Mouse (Mus musculus): ENCODE measurements around the gene Bscl2. TPM values are rescaled to one million over a fixed set of nuclear protein-coding genes. Genes with fewer than 3 reads are reported as not detected.

Bscl2 gene
- 107 and 110 TPM in 2 replicates for polyA plus RNA-seq (2015; fragmentation: Nextera tagmentation; extraction: Ambion mirVana)

GRCm38 (mm10) chr19:8837251-8837791 is at the start of gene Bscl2:
TSS of gene Bscl2 (plus strand) at chr19:8837467.
- H3K4me3 ChIP-seq (replicated peaks): peak within 1 kb of the TSS; percentile 54
- WGBS: under 1% methylated on average over 38 of the region's 38 CpGs
- H3K9ac ChIP-seq (replicated peaks): peak within 1 kb of the TSS; percentile 75
- peak; percentile 73 for ATAC-seq (ENCODE audit: low FRiP score)
- H3K36me3 ChIP-seq: peaks cover 39% of the 10 kb centered on the region
- peak within 1 kb of the TSS; percentile 98 for H3K27ac ChIP-seq (replicated peaks)
- H3K4me2 ChIP-seq: peak within 1 kb of the TSS; percentile 83
- H3K9me3 ChIP-seq (replicated peaks): no peaks in the 10 kb centered on the region
- peaks cover 42% of the 10 kb centered on the region for H3K4me1 ChIP-seq
- H3K27me3 ChIP-seq (replicated peaks): no peaks in the 10 kb centered on the region

- no peak overlapping the region for H3K4me3 ChIP-seq (replicated peaks)
- H3K36me3 ChIP-seq: peaks cover 21% of the 10 kb centered on the region
- no peak overlapping the region for H3K4me2 ChIP-seq
- H3K4me1 ChIP-seq: peaks cover 18% of the 10 kb centered on the region
- no peak overlapping the region for H3K27ac ChIP-seq (replicated peaks)
- no peak overlapping the region for H3K9ac ChIP-seq (replicated peaks)
- WGBS: 22% methylated on average over 3 of the region's 3 CpGs
- H3K27me3 ChIP-seq (replicated peaks): no peaks in the 10 kb centered on the region
- H3K9me3 ChIP-seq (replicated peaks): no peaks in the 10 kb centered on the region
- no peak for ATAC-seq (ENCODE audit: low FRiP score)
These were observed 48.7 kb upstream of the Bscl2 start for GRCm38 (mm10) chr19:8788521-8788920.

- H3K9ac ChIP-seq (replicated peaks): no peak overlapping the region
- 69% methylated on average over 1 of the region's 1 CpGs for WGBS
- peaks cover 26% of the 10 kb centered on the region for H3K36me3 ChIP-seq
- H3K27me3 ChIP-seq (replicated peaks): no peaks in the 10 kb centered on the region
- H3K4me3 ChIP-seq (replicated peaks): no peak overlapping the region
- peaks cover 18% of the 10 kb centered on the region for H3K4me1 ChIP-seq
- no peak overlapping the region for H3K4me2 ChIP-seq
- H3K9me3 ChIP-seq (replicated peaks): no peaks in the 10 kb centered on the region
- no peak overlapping the region for H3K27ac ChIP-seq (replicated peaks)
- no peak for ATAC-seq (ENCODE audit: low FRiP score)
These were observed 48.1 kb upstream of the Bscl2 start for GRCm38 (mm10) chr19:8789171-8789570.

- no peak overlapping the region for H3K4me2 ChIP-seq
- peaks cover 36% of the 10 kb centered on the region for H3K36me3 ChIP-seq
- no peak overlapping the region for H3K4me3 ChIP-seq (replicated peaks)
- no peak overlapping the region for H3K9ac ChIP-seq (replicated peaks)
- H3K27me3 ChIP-seq (replicated peaks): no peaks in the 10 kb centered on the region
- H3K4me1 ChIP-seq: peaks cover 12% of the 10 kb centered on the region
- H3K27ac ChIP-seq (replicated peaks): no peak overlapping the region
- ATAC-seq (ENCODE audit: low FRiP score): no peak
- H3K9me3 ChIP-seq (replicated peaks): no peaks in the 10 kb centered on the region
- WGBS: 81% methylated on average over 7 of the region's 7 CpGs
These were observed 47.1 kb upstream of the Bscl2 start for GRCm38 (mm10) chr19:8790171-8790570.

GRCm38 (mm10) chr19:8798264-8798946 is 38.9 kb upstream of the Bscl2 start, which contains the start of gene Polr2g:
TSS of gene Polr2g (minus strand) at chr19:8798577.
- Histone ChIP-seq H3K27me3 (replicated peaks) (no peaks in the 10 kb centered on the region), H3K36me3 (peaks cover 20% of the 10 kb centered on the region), H3K4me2 (peak within 1 kb of the TSS; percentile 84), H3K4me1 (peaks cover 29% of the 10 kb centered on the region), H3K27ac (replicated peaks) (peak within 1 kb of the TSS; percentile 78), H3K9me3 (replicated peaks) (no peaks in the 10 kb centered on the region), H3K9ac (replicated peaks) (peak within 1 kb of the TSS; percentile 73), H3K4me3 (replicated peaks) (peak within 1 kb of the TSS; percentile 85)
- peak; percentile 82 for ATAC-seq (ENCODE audit: low FRiP score)
- 2% methylated on average over 25 of the region's 25 CpGs for WGBS

- Histone ChIP-seq H3K4me3 (replicated peaks) (no peak overlapping the region; the same call in 1 of the 2 replicates), H3K4me2 (peak overlapping the region; percentile 84), H3K36me3 (peaks cover 15% of the 10 kb centered on the region), H3K27ac (replicated peaks) (peak overlapping the region; percentile 62), H3K4me1 (peaks cover 35% of the 10 kb centered on the region), H3K9me3 (replicated peaks) (no peaks in the 10 kb centered on the region), H3K27me3 (replicated peaks) (no peaks in the 10 kb centered on the region), H3K9ac (replicated peaks) (no peak overlapping the region)
- ATAC-seq (ENCODE audit: low FRiP score): no peak
These were observed 38.3 kb upstream of the Bscl2 start for GRCm38 (mm10) chr19:8798947-8799315.

GRCm38 (mm10) chr19:8802130-8802821 is 35.0 kb upstream of the Bscl2 start, which contains the start of gene Zbtb3:
TSS of gene Zbtb3 (plus strand) at chr19:8802555.
- H3K9me3 ChIP-seq (replicated peaks): no peaks in the 10 kb centered on the region
- under 1% methylated on average over 30 of the region's 30 CpGs for WGBS
- H3K4me1 ChIP-seq: peaks cover 42% of the 10 kb centered on the region
- H3K36me3 ChIP-seq: peaks cover 23% of the 10 kb centered on the region
- H3K9ac ChIP-seq (replicated peaks): peak within 1 kb of the TSS; percentile 50
- H3K27me3 ChIP-seq (replicated peaks): no peaks in the 10 kb centered on the region
- H3K4me3 ChIP-seq (replicated peaks): peak within 1 kb of the TSS; percentile 63
- peak; percentile 97 for ATAC-seq (ENCODE audit: low FRiP score)
- H3K27ac ChIP-seq (replicated peaks): peak within 1 kb of the TSS; percentile 92
- peak within 1 kb of the TSS; percentile 79 for H3K4me2 ChIP-seq

GRCm38 (mm10) chr19:8803204-8803780 is 34.0 kb upstream of the Bscl2 start:
- H3K27ac ChIP-seq (replicated peaks): peak overlapping the region; percentile 92; the same call in 1 of the 2 replicates
- H3K4me2 ChIP-seq: peak overlapping the region; percentile 79
- no peak overlapping the region for H3K9ac ChIP-seq (replicated peaks)
- no peaks in the 10 kb centered on the region for H3K27me3 ChIP-seq (replicated peaks)
- peak overlapping the region; percentile 63 for H3K4me3 ChIP-seq (replicated peaks)
- peaks cover 26% of the 10 kb centered on the region for H3K36me3 ChIP-seq
- H3K9me3 ChIP-seq (replicated peaks): no peaks in the 10 kb centered on the region
- WGBS: 92% methylated on average over 9 of the region's 9 CpGs
- ATAC-seq (ENCODE audit: low FRiP score): no peak
- H3K4me1 ChIP-seq: peaks cover 35% of the 10 kb centered on the region

- Histone ChIP-seq H3K4me2 (no peak overlapping the region), H3K9ac (replicated peaks) (no peak overlapping the region), H3K27me3 (replicated peaks) (no peaks in the 10 kb centered on the region), H3K27ac (replicated peaks) (no peak overlapping the region), H3K9me3 (replicated peaks) (no peaks in the 10 kb centered on the region), H3K36me3 (peaks cover 31% of the 10 kb centered on the region), H3K4me3 (replicated peaks) (no peak overlapping the region), H3K4me1 (peaks cover 29% of the 10 kb centered on the region)
- ATAC-seq (ENCODE audit: low FRiP score): no peak
- WGBS: 94% methylated on average over 11 of the region's 11 CpGs
These were observed 33.2 kb upstream of the Bscl2 start for GRCm38 (mm10) chr19:8803879-8804660.

GRCm38 (mm10) chr19:8806810-8807209 is 30.5 kb upstream of the Bscl2 start:
- Histone ChIP-seq H3K27me3 (replicated peaks) (no peaks in the 10 kb centered on the region), H3K9ac (replicated peaks) (no peak overlapping the region), H3K9me3 (replicated peaks) (no peaks in the 10 kb centered on the region), H3K4me3 (replicated peaks) (no peak overlapping the region), H3K4me1 (peaks cover 26% of the 10 kb centered on the region), H3K27ac (replicated peaks) (no peak overlapping the region), H3K36me3 (peaks cover 49% of the 10 kb centered on the region), H3K4me2 (no peak overlapping the region)
- 92% methylated on average over 5 of the region's 5 CpGs for WGBS
- ATAC-seq (ENCODE audit: low FRiP score): no peak

GRCm38 (mm10) chr19:8815812-8816211 is 21.5 kb upstream of the Bscl2 start:
- H3K4me3 ChIP-seq (replicated peaks): no peak overlapping the region
- H3K27ac ChIP-seq (replicated peaks): no peak overlapping the region
- H3K9ac ChIP-seq (replicated peaks): 0 out of 2 replicates have a peak overlapping the region, but pooled peaks have one; percentile 10
- H3K27me3 ChIP-seq (replicated peaks): no peaks in the 10 kb centered on the region
- H3K4me2 ChIP-seq: peak overlapping the region; percentile 22
- 59% methylated on average over 11 of the region's 11 CpGs for WGBS
- no peak for ATAC-seq (ENCODE audit: low FRiP score)
- H3K4me1 ChIP-seq: peaks cover 38% of the 10 kb centered on the region
- peaks cover 33% of the 10 kb centered on the region for H3K36me3 ChIP-seq
- no peaks in the 10 kb centered on the region for H3K9me3 ChIP-seq (replicated peaks)

All from neural tube, embryonic 15.5 days (tissue).